Mouse (Mus musculus) layer of hippocampus, adult 9-10 months (tissue): ENCODE measurements at regions not wholly inside any gene's neighbourhood (a gene's known extent, or its start where the extent isn't known, plus 50 kb on each side); places are given as distances from the start of the nearest gene placed in this dataset.

Experiments
- DNase-seq: peaks from one replicate; pipeline ENCODE4 v3.0.0; 2022; ENCODE audit warnings: low spot score

DNA sequence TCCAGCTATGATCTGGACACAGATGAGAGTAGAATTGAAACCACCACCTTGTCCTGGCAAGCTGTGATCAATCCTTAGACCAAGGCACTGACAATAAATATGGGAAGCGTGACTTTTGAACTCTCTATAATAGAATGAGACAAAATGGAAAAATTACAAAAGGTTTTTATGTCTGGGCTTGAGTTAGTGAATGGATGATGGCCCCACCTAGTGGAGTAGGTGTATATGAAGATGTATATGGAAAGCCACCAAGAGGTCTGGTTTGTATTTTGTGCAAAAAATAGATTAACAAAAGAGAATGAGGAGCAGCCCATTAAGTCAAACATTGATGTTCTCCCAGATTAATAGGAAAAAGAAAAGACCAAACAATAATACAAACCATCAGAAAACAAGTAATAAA lies 172.5 kb downstream of the Tacr3 start:
- no peak for DNase-seq

DNA sequence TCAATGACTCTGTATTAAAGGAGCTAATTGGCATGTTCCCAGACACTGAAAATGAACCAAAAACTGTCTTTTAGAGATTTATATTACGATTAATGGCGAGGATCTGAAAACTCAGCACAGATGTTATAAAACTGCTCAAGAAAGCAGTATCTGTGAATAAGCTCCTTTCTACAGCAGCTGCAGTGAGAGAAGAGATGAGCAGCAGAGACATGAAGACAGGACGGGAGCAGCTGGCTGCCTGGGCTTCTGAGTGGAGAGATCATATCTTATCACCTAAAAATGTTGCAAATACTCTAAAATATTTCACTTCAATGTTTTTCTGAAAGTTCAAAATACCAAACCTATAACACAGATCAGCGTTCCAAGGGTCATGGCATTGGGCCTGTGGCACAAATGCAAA lies 187.0 kb downstream of the Tacr3 start:
- DNase-seq, result no peak

DNA sequence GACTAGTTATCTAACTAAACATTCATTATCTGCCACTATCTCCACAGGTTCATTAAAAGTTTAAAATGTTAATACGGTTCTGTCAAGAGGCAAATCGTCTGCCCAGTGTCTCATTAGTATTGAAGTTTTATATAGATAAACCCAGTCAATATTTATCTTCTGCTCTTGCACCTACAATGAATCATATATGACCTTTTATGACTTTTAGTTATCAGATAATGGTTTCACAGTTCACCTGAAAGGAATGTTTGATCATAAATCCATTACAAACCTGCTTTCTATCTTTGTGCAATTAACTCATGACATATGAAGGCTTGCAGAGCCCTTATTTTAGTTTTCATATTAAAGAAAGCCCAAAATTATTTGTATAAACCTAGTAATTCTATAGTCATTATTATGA lies 188.0 kb upstream of the Cenpe start:
- DNase-seq, result no peak

DNA sequence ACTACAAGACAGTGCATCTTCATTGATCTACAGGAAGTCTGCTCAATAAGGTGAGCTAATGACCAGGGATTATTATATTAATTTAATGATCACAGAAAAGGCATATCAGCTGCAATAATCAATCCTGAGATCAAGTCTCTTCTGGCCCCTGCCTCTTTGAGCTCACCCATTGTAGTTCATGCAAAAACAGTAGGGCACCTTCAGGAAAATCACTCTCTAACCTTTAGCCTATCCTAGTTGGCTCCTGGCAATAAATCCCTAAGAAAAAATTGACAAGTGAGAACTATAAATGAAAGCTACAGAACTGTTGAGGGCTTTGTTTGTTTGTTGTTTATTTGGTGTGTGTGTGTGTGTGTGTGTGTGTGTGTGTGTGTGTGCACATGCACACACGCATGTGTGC lies 187.5 kb upstream of the Cenpe start:
- DNase-seq, result no peak

DNA sequence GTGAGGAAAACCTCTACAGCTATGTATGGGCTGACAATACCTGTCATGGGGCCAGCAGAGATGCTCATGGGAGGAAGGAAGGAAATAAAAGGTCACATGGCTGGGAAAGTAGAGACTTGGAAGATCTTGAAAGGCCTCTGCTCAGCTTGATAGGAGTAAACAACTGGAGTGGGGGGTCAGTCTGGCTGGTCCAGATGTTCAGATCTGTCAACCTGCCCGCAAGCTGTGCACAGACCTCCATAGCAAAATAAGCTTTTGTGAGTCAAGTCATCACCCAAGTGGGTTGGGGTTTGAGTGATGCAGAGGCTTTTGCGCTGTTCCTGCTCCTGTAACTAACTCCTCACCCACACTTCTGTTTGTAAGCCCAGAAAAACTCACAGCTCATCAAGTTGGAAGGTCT lies 179.9 kb upstream of the Cenpe start:
- DNase-seq, result no peak

DNA sequence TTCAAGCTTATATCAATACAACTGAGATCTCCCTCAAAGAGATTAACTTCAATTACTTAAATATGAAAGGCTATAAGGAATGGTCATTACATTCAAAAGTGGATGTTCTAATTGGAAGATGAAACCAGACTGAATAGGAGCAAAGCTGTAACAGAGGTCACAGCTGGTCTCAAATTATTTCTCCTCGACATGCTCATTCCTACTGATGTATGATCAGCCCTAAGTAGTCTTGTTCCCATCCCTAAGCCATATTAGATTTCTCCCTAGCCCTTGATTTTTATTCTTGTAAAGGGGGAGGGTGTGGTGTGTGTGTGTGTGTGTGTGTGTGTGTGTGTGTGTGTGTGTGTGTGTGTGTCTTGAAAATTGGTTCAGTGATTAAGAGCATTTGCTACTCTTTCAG lies 175.0 kb upstream of the Cenpe start:
- DNase-seq, result no peak

DNA sequence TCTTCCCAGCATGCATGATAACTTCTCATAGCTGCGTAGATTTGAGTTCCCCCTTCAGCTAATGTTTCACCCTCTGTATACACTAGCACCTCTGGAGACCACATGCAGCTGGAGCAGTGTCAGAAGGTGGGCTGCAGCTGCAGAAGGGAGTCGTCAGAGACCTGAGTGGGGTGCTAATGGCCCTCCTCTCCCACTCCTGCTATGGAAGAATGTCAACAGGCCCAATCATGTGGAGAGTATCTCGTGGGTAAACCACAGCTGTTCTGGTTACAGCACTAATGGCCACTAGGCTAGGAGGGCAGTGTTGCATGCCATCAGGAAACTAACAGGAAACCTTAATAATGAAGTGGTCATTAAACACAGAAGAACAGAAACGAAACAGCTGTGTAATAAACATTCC lies 170.1 kb upstream of the Cenpe start:
- DNase-seq, result no peak

DNA sequence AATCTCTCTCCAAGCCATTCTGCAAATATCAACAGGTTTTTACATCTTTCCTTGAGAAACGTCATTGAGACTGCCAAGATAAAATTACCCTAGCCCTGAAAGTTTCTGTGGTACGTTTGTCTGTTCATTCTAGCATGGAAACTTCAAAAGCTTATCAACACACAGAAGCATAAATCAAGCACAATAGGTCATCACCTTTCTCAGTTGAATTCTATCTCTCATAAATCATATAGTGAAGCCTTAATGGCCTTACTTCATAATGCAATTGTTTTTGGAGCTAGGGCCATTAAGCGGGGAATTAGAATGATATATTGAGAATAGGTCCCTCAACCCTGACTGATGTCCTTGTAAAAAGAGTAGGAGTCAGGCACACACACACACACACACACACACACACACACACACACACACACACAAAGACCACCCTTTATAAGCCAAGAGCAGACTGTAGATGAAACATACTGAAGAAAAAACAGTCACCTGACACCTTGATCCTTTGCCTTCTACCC lies 166.5 kb upstream of the Cenpe start:
- no peak for DNase-seq

DNA sequence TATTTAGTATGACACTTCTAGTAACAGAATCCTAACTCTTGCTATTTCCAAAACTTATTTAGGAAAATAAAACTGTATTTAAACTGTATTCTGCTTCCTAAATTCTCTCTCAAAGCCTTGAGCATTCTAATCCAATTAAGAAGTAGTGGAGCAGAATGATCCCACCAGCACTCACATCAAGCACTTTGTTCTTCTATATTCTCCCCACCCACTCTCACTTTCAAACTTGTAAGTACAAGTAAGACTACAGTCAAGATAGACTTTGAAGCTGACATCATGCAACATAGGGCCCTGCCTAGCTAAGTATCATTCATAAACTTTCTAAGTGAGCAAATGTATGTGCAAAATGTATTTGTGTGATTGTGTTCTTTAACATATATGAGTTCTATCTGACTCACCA lies 120.8 kb upstream of the Cenpe start:
- no peak for DNase-seq

DNA sequence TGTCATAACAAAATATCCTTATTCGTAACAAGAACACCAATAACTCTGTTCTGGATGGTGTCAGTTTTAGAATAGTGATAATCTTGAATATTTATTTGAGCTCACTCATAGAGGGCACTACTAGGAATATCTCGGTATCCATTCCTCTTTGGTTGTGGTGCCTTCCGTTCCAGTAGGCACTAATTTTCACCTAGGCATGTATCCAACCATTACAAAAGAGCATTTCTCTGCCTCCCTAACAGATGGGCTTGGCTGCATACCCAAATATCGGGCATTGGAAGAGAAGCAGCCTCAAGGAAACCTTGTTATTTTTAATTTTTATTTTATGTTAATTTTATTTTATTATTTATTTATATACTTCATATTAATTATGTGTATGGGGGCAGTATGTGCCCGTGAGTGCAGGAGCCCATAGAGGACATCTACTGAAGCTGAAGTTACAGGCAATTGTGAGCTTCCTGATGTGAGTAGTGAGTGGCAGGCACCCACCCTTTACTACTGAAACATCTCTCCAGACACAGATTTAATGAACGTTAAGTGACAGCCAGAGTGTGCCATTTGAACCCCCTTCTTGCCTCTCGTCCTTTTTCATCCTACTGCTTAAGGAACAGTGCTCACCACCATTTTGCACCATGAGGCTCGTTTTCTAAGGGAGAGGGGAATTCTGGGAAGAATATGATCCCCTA lies 111.3 kb upstream of the Cenpe start:
- DNase-seq, result peak; percentile 31
